In the genomic region with DNA sequence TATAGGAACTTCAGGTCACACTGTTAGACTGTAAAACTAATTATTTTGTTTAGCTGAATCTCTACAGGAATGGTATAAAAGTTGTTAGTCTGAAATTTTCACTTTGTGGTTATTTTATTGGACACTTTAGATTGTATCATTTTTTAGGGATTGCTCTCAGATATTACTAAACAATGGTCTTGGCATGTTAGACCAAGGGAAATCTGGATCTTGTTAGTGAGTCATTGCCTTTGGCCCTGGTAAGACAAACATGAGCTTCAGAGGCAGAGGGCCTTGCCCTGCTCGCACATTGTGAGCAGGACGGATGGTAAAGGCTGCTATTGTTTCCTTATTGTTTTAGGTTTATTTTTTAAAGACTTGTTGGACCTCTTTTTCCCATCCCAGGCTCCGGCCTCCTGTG, we compare ENCODE assay signal across 18 mouse cellular contexts. TPM values are rescaled to one million over a fixed set of nuclear protein-coding genes. Genes with fewer than 3 reads are reported as not detected.
DNase-seq lines count a peak whose midpoint lies in the region; ATAC-seq and TF ChIP-seq lines count a peak whose summit lies in the region.
"Had no signal": no experiment of that assay in that cellular context is flagged by ENCODE, and none has a peak within 500 bp of the region (broad histone marks: within the 10 kb centered on the region; RNA-seq: fewer than 3 reads in every experiment).

No protein-coding gene starts in this region.

- no peak for TF ChIP-seq EP300 in heart, adult 2 months (IDR thresholded peaks at IDR 0.05; ENCODE audit: insufficient read depth, low read depth, low read length)

- no peaks in the 10 kb centered on the region for H3K79me3 ChIP-seq in C2C12 (ENCODE audit: low read depth)

- no peaks in the 10 kb centered on the region for H3K36me3 ChIP-seq in heart, adult 2 months (ENCODE audit: control insufficient read depth, insufficient read depth, low read length)
- no peaks in the 10 kb centered on the region for H3K36me3 ChIP-seq in C2C12 (ENCODE audit: control insufficient read depth, insufficient read depth)
- H3K36me3 ChIP-seq: heart, embryonic 10.5 days; kidney, embryonic 15.5 days; limb, embryonic 13.5 days; neural tube, embryonic 15.5 days had no signal

- H3K9ac ChIP-seq in heart, adult 2 months (ENCODE audit: low read depth, low read length) = no peak overlapping the region
- H3K9ac ChIP-seq: kidney, embryonic 15.5 days; limb, embryonic 13.5 days; neural tube, embryonic 15.5 days had no signal

- no peak overlapping the region for H3ac ChIP-seq in C2C12 (ENCODE audit: control insufficient read depth, insufficient read length, low read depth)

- no peak for ATAC-seq in erythroid progenitor cell, adult 5-6 weeks (replicated peaks; ENCODE audit: low FRiP score, poor library complexity, severe bottlenecking)

- DNase-seq in heart, adult 9 months (ENCODE audit: low spot score in 2 of 2) = peak; percentile 20 to 30
- no peak for DNase-seq in heart, adult 2 months
- DNase-seq in adipocyte (ENCODE audit: low spot score) = peak; percentile 94
- peak; percentile 29 for DNase-seq in forelimb bud, embryonic 11.5 days (ENCODE audit: low read depth, low spot score)
- DNase-seq in cerebellum, postnatal 36 days = no peak
- DNase-seq in MN1 (ENCODE audit: low spot score) = no peak
- DNase-seq: cerebellum, adult 18-20 months; heart, postnatal 36 days; thymus, adult 2 months had no signal

- H3K4me3 ChIP-seq in heart, adult 2 months = no peak overlapping the region
- H3K4me3 ChIP-seq in C2C12 (ENCODE audit: insufficient read depth, poor library complexity, severe bottlenecking) = no peak overlapping the region
- H3K4me3 ChIP-seq: heart, embryonic 10.5 days; kidney, embryonic 15.5 days; limb, embryonic 13.5 days; neural tube, embryonic 15.5 days had no signal

- intact Hi-C loops in heart, adult 2 months (cut with DNase I) = no loop called here

- H3K27me3 ChIP-seq in heart, adult 2 months (ENCODE audit: control insufficient read depth, insufficient read depth, low read length) = no peaks in the 10 kb centered on the region
- H3K27me3 ChIP-seq in C2C12 (ENCODE audit: control insufficient read depth, insufficient read depth, insufficient read length) = peaks cover 14% of the 10 kb centered on the region
- H3K27me3 ChIP-seq: CH12.LX; kidney, embryonic 15.5 days; limb, embryonic 13.5 days; neural tube, embryonic 15.5 days had no signal

- TF ChIP-seq CTCF in heart, adult 2 months (IDR thresholded peaks at IDR 0.05) = no peak
- no peak for TF ChIP-seq CTCF in C2C12 (IDR thresholded peaks at IDR 0.05; ENCODE audit: control insufficient read depth, insufficient read depth, insufficient read length)

- no peak overlapping the region for H3K27ac ChIP-seq in heart, adult 2 months
- H3K27ac ChIP-seq: heart, embryonic 10.5 days; kidney, embryonic 15.5 days; limb, embryonic 13.5 days; neural tube, embryonic 15.5 days had no signal

- TF ChIP-seq POLR2A in heart, adult 2 months (IDR thresholded peaks at IDR 0.05; ENCODE audit: insufficient read depth, low read depth, low read length) = no peak

- H3K79me2 ChIP-seq in heart, adult 2 months (replicated peaks; ENCODE audit: control insufficient read depth, insufficient read depth, low read length) = no peaks in the 10 kb centered on the region
- H3K79me2 ChIP-seq in C2C12 (ENCODE audit: control insufficient read depth, insufficient read depth) = no peaks in the 10 kb centered on the region

- no peaks in the 10 kb centered on the region for H3K4me1 ChIP-seq in heart, adult 2 months (ENCODE audit: control insufficient read depth, insufficient read depth, low read length)
- H3K4me1 ChIP-seq: heart, embryonic 10.5 days; kidney, embryonic 15.5 days; neural tube, embryonic 15.5 days had no signal

- WGBS in heart, adult 2 months = 54% methylated on average over 3 of the region's 3 CpGs

TF ChIP-seq in C2C12, 6 proteins besides CTCF, POLR2A, EP300 and RAD21:
- TF ChIP-seq USF1 (IDR thresholded peaks at IDR 0.05; ENCODE audit: low read depth) (no peak), CEBPB (IDR thresholded peaks at IDR 0.05; ENCODE audit: low read depth) (peak; percentile 87), MYOD1 (IDR thresholded peaks at IDR 0.05; ENCODE audit: control insufficient read depth, insufficient read length, low read depth) (no peak), FOSL1 (IDR thresholded peaks at IDR 0.05; ENCODE audit: insufficient read depth, low read length, poor library complexity, severe bottlenecking) (peak; percentile 18), MAX (IDR thresholded peaks at IDR 0.05) (peak; percentile 52), MYOG (IDR thresholded peaks at IDR 0.05; ENCODE audit: control insufficient read depth, extremely low read depth, insufficient read length) (no peak)

RNA-seq across cellular contexts. Expression of a gene that starts 31.4 kb away (rescaled TPM):
- total RNA-seq in heart, adult 2 months (2021) = 1 to 10 TPM; 1.1 TPM
- polyA plus RNA-seq in heart, adult 2 months (2012; rRNA removed) = 0.41 and 1.1 TPM in 2 replicates
- polyA plus RNA-seq in C2C12 (2012; fragmentation: generic; extraction: Trizol) = 0.04 TPM
- not detected in 2 replicates for total RNA-seq in erythroid progenitor cell, adult 5-6 weeks (2015; ENCODE audit: low replicate concordance)
- total RNA-seq in erythroid progenitor cell, adult 5-6 weeks (2017; ENCODE audit: low replicate concordance) = not detected in 2 replicates
- total RNA-seq: common myeloid progenitor, adult 5-6 weeks; megakaryocyte-erythroid progenitor cell, adult 5-6 weeks had no signal

RNA-seq across cellular contexts. Expression of a gene that starts 33.1 kb away (rescaled TPM):
- 1 to 10 TPM; 5.1 to 6.7 TPM for total RNA-seq in heart, adult 2 months (2021)
- 3.2 and 6.9 TPM in 2 replicates for polyA plus RNA-seq in heart, adult 2 months (2012; rRNA removed)
- 1.3 TPM for polyA plus RNA-seq in C2C12 (2012; fragmentation: generic; extraction: Trizol)
- total RNA-seq in erythroid progenitor cell, adult 5-6 weeks (2015; ENCODE audit: low replicate concordance) = 7.9 and 23.5 TPM in 2 replicates
- 20.0 and 20.3 TPM in 2 replicates for total RNA-seq in erythroid progenitor cell, adult 5-6 weeks (2017; ENCODE audit: low replicate concordance)

Comparison
In these comparisons a context has a peak if more than half of its experiments do, and no peak if none do; other contexts are left out.
1. DNase-seq: peak in heart, adult 9 months (2 of 2), adipocyte (single experiment) and forelimb bud, embryonic 11.5 days (single experiment); none in heart, adult 2 months (0 of 2), cerebellum, postnatal 36 days (0 of 2) and MN1 (single experiment).